Mouse (Mus musculus) liver, embryonic 11.5 days (tissue): Measurements from ENCODE around the gene Pth2. TPM values are rescaled to one million over a fixed set of nuclear protein-coding genes. Genes with fewer than 3 reads are reported as not detected.

Source experiments
- ATAC-seq: fragments of 200-750 bp; cut with Nextera tagmentation; replicated peaks from 2 replicates; pipeline ENCODE4 v1.8.0; 2017; ENCODE audit warnings: moderate number of reproducible peaks, mild to moderate bottlenecking, moderate TSS enrichment, moderate library complexity; ENCODE audit not compliant: low FRiP score
- DNase-seq: peaks from one replicate; pipeline ENCODE4 v3.0.0-alpha.2; 2017; ENCODE audit warnings: low spot score
- H3K27ac ChIP-seq: fragments of 300-500 bp; sonication (generic); 2 replicates; pipeline ENCODE4 v1.5.1; 2014; ENCODE audit warnings: mild to moderate bottlenecking, low read depth, low read length, control low read depth
- H3K27me3 ChIP-seq: fragments of 300-500 bp; sonication (generic); replicated peaks from 2 replicates; pipeline ENCODE4 v1.6.1; 2014; ENCODE audit warnings: low read length, mixed read lengths; ENCODE audit not compliant: control insufficient read depth, insufficient read depth
- H3K36me3 ChIP-seq: fragments of 300-500 bp; sonication (generic); 2 replicates; pipeline ENCODE4 v1.6.1; 2014; ENCODE audit warnings: mild to moderate bottlenecking, low read length, moderate library complexity, mixed read lengths; ENCODE audit not compliant: control insufficient read depth, insufficient read depth
- H3K4me1 ChIP-seq: fragments of 300-500 bp; sonication (generic); replicated peaks from 2 replicates; pipeline ENCODE4 v1.6.1; 2014; ENCODE audit warnings: low read length, mixed read lengths; ENCODE audit not compliant: control insufficient read depth, insufficient read depth
- H3K4me2 ChIP-seq: fragments of 300-500 bp; sonication (generic); 2 replicates; pipeline ENCODE4 v1.6.1; 2014; ENCODE audit warnings: mild to moderate bottlenecking, control low read depth, moderate library complexity
- H3K4me3 ChIP-seq: fragments of 300-500 bp; sonication (generic); 2 replicates; pipeline ENCODE4 v1.5.1; 2014; ENCODE audit warnings: low read depth, low read length, control low read depth
- H3K9ac ChIP-seq: fragments of 300-500 bp; sonication (generic); 2 replicates; pipeline ENCODE4 v1.6.1; 2014; ENCODE audit warnings: low read depth, low read length, control low read depth
- H3K9me3 ChIP-seq: fragments of 300-500 bp; sonication (generic); 2 replicates; pipeline ENCODE4 v1.6.1; 2016; ENCODE audit warnings: low read length, inconsistent platforms, mixed read lengths; ENCODE audit not compliant: control insufficient read depth
- WGBS: fragments of 180-500 bp; shearing (Covaris S2); extraction: QIAGEN DNeasy Blood & Tissue Kit; methylation state at CpG from one replicate; pipeline ENCODE4 v1.1.7; 2014; 5-methylcytosine and 5-hydroxymethylcytosine counted together
- polyA plus RNA-seq: library from polyadenylated mRNA; unstranded; fragments of >200 nt; fragmentation: Nextera tagmentation; extraction: Ambion mirVana; gene quantifications from 2 replicates; pipeline ENCODE4 v1.2.1, GENCODE M21; 2014

Pth2 gene
- polyA plus RNA-seq, 1 experiment from 2014 or later, result not detected

DNA sequence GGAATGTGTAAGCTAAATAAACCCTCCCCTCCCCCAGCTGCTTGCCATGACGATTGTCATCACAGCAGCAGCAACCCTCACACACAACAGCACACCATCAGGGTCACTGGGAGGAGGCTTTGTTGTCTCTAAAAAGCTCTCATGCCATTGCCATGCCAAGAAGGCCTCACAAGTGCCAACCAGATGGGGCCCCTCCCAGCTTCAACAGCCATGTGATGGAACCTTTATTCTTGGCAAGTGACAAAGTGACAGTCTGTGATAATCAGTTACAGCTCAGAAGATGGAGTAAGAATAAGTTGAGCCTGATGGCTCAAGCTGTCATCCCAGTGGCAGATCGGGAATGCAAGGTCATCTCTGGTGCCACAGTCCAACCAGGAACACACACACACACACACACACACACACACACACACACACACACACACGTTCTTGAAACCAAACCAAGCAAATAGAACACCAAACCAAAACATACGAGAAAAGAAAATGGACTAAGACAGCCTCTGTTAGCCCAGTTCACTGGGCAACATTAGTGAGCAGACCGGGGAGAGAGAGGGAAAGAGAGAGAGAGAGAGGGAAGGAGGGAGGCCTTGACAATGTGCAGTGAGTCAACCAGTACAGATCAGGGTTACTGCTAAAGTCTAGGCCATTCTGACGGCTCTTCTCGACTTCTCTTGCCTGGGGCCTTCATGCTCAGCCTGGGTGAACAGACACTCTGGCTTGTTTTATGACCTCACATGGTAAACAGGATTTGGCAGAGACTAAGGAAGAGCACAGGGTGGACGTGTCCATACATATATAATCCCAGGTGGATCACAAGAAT, 40.7 kb upstream of the Pth2 start:
- Histone ChIP-seq H3K4me2 (no peak overlapping the region), H3K9ac (no peak overlapping the region), H3K9me3 (no peaks in the 10 kb centered on the region), H3K4me1 (peaks cover 28% of the 10 kb centered on the region), H3K27ac (no peak overlapping the region), H3K27me3 (no peaks in the 10 kb centered on the region), H3K4me3 (no peak overlapping the region), H3K36me3 (peaks cover 13% of the 10 kb centered on the region)
- ATAC-seq (no peak), DNase-seq (no peak)
- WGBS, result 79% methylated on average over 8 of the region's 8 CpGs

GRCm38 (mm10) chr7:45141319-45141718, 39.5 kb upstream of the Pth2 start:
- WGBS, result 85% methylated on average over 3 of the region's 3 CpGs
- Histone ChIP-seq H3K27ac (no peak overlapping the region), H3K36me3 (peaks cover 15% of the 10 kb centered on the region), H3K4me1 (peaks cover 23% of the 10 kb centered on the region), H3K27me3 (no peaks in the 10 kb centered on the region), H3K9ac (no peak overlapping the region), H3K9me3 (no peaks in the 10 kb centered on the region), H3K4me3 (no peak overlapping the region), H3K4me2 (no peak overlapping the region)
- DNase-seq (no peak), ATAC-seq (no peak)

DNA sequence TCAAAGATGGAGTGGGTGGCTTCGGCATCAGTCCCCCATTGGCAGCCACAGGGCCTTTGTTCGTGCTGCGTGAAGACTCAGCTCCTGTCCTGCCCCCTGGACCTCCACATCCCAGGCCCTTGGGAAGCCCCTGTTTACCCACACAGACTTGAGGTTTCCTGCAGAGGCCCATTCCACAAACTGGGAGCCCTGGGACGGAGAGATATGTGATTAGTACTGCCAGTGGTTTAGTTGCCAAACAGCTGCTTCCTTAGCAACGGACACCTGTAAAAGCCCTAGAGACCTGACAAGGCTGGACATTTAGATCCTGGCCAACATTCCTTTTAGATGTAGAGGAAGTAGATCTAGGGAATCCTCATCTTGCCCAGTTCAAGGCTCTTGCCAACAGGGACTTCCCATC, 38.9 kb upstream of the Pth2 start:
- WGBS, result 74% methylated on average over 5 of the region's 5 CpGs
- Histone ChIP-seq H3K4me2 (no peak overlapping the region), H3K27ac (no peak overlapping the region), H3K4me1 (peaks cover 19% of the 10 kb centered on the region), H3K27me3 (no peaks in the 10 kb centered on the region), H3K36me3 (peaks cover 15% of the 10 kb centered on the region), H3K9ac (no peak overlapping the region), H3K9me3 (no peaks in the 10 kb centered on the region), H3K4me3 (no peak overlapping the region)
- DNase-seq (no peak), ATAC-seq (no peak)

GRCm38 (mm10) chr7:45144368-45145174, 36.2 kb upstream of the Pth2 start:
- DNase-seq (no peak), ATAC-seq (no peak)
- no peak overlapping the region for H3K27ac ChIP-seq
- no peaks in the 10 kb centered on the region for H3K9me3 ChIP-seq
- H3K9ac ChIP-seq, result no peak overlapping the region
- no peaks in the 10 kb centered on the region for H3K27me3 ChIP-seq
- H3K4me3 ChIP-seq, result no peak overlapping the region
- H3K4me1 ChIP-seq, result peaks cover 8% of the 10 kb centered on the region; the same call in 1 of the 2 replicates
- WGBS, result 88% methylated on average over 13 of the region's 13 CpGs
- H3K36me3 ChIP-seq, result peaks cover 18% of the 10 kb centered on the region
- no peak overlapping the region for H3K4me2 ChIP-seq

DNA sequence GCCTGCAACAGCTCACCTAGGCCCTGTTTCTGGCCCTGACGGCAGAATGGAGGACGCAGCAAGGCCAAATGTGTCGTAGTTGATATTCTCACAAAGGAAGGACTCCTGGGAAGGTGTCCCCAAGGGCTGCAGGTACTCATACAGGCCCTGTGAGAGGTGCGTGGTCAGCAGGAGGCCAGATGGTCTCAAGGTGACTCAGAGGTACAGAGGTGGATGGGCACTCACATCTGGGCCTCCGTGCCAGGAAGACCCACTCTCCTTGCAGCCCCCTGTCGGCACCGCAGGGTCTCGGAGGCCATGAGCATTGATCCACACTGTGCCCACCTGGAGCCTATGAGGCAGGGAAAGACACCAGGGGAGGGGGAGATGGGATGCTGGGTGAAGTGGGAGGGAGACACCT, 35.3 kb upstream of the Pth2 start:
- WGBS, result 92% methylated on average over 8 of the region's 8 CpGs
- peaks cover 18% of the 10 kb centered on the region for H3K36me3 ChIP-seq
- peaks cover 8% of the 10 kb centered on the region; the same call in 1 of the 2 replicates for H3K4me1 ChIP-seq
- ATAC-seq, result no peak
- H3K27ac ChIP-seq, result no peak overlapping the region
- no peak for DNase-seq
- H3K27me3 ChIP-seq, result no peaks in the 10 kb centered on the region
- no peak overlapping the region for H3K4me2 ChIP-seq
- H3K9me3 ChIP-seq, result no peaks in the 10 kb centered on the region
- no peak overlapping the region for H3K9ac ChIP-seq
- H3K4me3 ChIP-seq, result no peak overlapping the region

GRCm38 (mm10) chr7:45147267-45147666, 33.5 kb upstream of the Pth2 start:
- WGBS, result 92% methylated on average over 11 of the region's 11 CpGs
- no peak overlapping the region for H3K9ac ChIP-seq
- H3K4me3 ChIP-seq, result no peak overlapping the region
- no peak for DNase-seq
- no peak for ATAC-seq
- H3K4me1 ChIP-seq, result peaks cover 8% of the 10 kb centered on the region; the same call in 1 of the 2 replicates
- H3K27ac ChIP-seq, result no peak overlapping the region
- H3K36me3 ChIP-seq, result peaks cover 16% of the 10 kb centered on the region
- no peak overlapping the region for H3K4me2 ChIP-seq
- no peaks in the 10 kb centered on the region for H3K27me3 ChIP-seq
- no peaks in the 10 kb centered on the region for H3K9me3 ChIP-seq

GRCm38 (mm10) chr7:45147899-45148298, 32.9 kb upstream of the Pth2 start:
- DNase-seq (no peak), ATAC-seq (no peak)
- no peak overlapping the region for H3K9ac ChIP-seq
- H3K4me3 ChIP-seq, result no peak overlapping the region
- no peaks in the 10 kb centered on the region for H3K27me3 ChIP-seq
- H3K36me3 ChIP-seq, result peaks cover 13% of the 10 kb centered on the region
- H3K4me1 ChIP-seq, result peaks cover 8% of the 10 kb centered on the region; the same call in 1 of the 2 replicates
- no peaks in the 10 kb centered on the region for H3K9me3 ChIP-seq
- H3K27ac ChIP-seq, result peak overlapping the region; percentile 19; the same call in 1 of the 2 replicates
- 81% methylated on average over 11 of the region's 11 CpGs for WGBS
- H3K4me2 ChIP-seq, result no peak overlapping the region

GRCm38 (mm10) chr7:45148534-45149098, 32.2 kb upstream of the Pth2 start:
- H3K27ac ChIP-seq, result 0 out of 2 replicates have a peak overlapping the region, but pooled peaks have one; percentile 2
- 68% methylated on average over 4 of the region's 4 CpGs for WGBS
- no peak for ATAC-seq
- peaks cover 11% of the 10 kb centered on the region for H3K36me3 ChIP-seq
- H3K4me1 ChIP-seq, result peaks cover 11% of the 10 kb centered on the region
- no peaks in the 10 kb centered on the region for H3K27me3 ChIP-seq
- H3K4me3 ChIP-seq, result no peak overlapping the region
- no peaks in the 10 kb centered on the region for H3K9me3 ChIP-seq
- H3K4me2 ChIP-seq, result no peak overlapping the region
- H3K9ac ChIP-seq, result no peak overlapping the region
- DNase-seq, result no peak
